Mouse (Mus musculus): ENCODE data around the gene 4930564D02Rik.

DNA sequence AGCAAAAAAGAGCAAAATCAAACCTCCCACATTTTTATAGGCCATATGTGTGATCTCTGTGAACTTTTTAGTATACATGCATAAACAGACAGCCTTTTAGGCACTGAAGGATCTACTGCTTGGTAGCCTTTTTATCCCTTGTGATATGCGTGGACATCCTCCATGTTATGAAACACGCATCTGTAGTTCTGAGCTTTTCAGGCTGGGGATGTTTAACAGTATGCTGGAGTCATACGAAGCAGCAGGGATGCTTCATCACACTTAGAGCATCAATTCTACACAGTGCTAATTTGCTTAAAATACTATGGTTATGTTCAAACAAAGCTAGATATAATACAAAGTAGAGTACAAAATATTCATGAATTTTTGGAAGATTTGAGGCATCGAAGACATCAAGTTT, 39.2 kb downstream of the 4930564D02Rik start:
- no peak for TF ChIP-seq CTCF (conservative IDR thresholded peaks at IDR 0.05; ENCODE audit: insufficient read depth, insufficient read length, low read depth, low read length)
- TF ChIP-seq POLR2A (IDR thresholded peaks at IDR 0.05; ENCODE audit: low read depth, low read length), result no peak

Data from kidney, adult 2 months (tissue).